Mouse (Mus musculus): ENCODE results near the gene Apoc2. TPM values are rescaled to one million over a fixed set of nuclear protein-coding genes. Genes with fewer than 3 reads are reported as not detected.

Apoc2 gene
- polyA plus RNA-seq, 2 experiments, result 1.2 TPM; not detected in 1

DNA sequence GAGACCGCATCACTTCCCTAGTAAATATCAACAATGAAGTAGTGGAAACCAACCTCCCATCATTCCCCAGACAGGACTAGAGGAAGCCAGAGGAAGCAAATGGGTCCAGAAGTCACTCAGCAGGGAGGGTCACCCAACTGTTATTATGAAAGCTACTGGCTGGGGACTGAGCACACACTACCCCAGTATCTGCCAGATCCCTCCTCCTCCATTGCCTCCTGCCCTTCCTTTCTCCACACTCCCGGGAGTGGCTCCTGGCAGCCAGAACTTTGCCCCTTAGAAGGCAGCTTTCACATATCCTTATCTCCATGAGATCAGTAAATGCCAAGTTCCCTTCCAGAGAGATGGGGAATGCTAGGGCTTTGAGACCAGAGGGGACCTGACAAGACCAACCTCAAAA is 54.3 kb downstream of the Apoc2 start:
- no peak for ATAC-seq (ENCODE audit: low FRiP score, low read depth)

DNA sequence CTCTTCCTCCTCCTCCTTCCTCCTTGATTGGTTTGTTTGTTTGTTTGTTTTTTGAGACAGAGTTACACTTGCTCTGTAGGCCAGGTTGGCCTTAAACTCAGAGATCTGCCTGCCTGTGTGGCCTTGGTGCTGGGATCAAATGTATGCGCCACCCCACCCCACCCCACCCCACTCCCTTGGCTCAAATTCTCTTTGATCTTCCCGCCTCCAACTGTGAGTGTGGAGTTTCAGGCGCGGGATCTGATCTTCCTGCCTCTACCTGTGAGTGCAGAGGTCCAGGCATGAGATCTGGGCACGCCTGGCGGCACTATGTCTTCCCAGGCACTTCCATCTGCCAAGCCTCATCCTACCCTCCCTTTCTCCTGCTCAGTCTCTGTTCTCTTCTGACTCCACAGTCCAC is 55.5 kb downstream of the Apoc2 start:
- ATAC-seq (ENCODE audit: low FRiP score, low read depth) (no peak), DNase-seq (ENCODE audit: low spot score) (no peak)
- Histone ChIP-seq H3K27ac (replicated peaks; ENCODE audit: low read depth, low read length) (no peak overlapping the region), H3K4me2 (replicated peaks; ENCODE audit: low read depth, low read length, severe bottlenecking) (no peak overlapping the region), H3K9me3 (ENCODE audit: control insufficient read depth, low read length) (no peaks in the 10 kb centered on the region), H3K4me3 (replicated peaks; ENCODE audit: low read length) (no peak overlapping the region), H3K36me3 (ENCODE audit: control insufficient read depth, insufficient read depth, low read length) (0 out of 2 replicates have a peak, but pooled peaks cover 3% of the 10 kb centered on the region), H3K4me1 (ENCODE audit: control insufficient read depth, insufficient read depth, low read length) (0 out of 2 replicates have a peak, but pooled peaks cover 2% of the 10 kb centered on the region), H3K27me3 (ENCODE audit: control insufficient read depth, insufficient read depth, low read length) (no peaks in the 10 kb centered on the region), H3K9ac (ENCODE audit: low read depth, low read length, severe bottlenecking) (no peak overlapping the region)
- WGBS, result 21% methylated on average over 6 of the region's 6 CpGs
- no peak for TF ChIP-seq POLR2A (IDR thresholded peaks at IDR 0.05; ENCODE audit: borderline replicate concordance, extremely low read depth, insufficient read depth, insufficient read length)

More for the DNA sequence above, 54.3 kb downstream of the Apoc2 start:
- Histone ChIP-seq H3K36me3 (ENCODE audit: control insufficient read depth, insufficient read depth, low read length) (0 out of 2 replicates have a peak, but pooled peaks cover 3% of the 10 kb centered on the region), H3K27ac (replicated peaks; ENCODE audit: low read depth, low read length) (no peak overlapping the region), H3K9me3 (ENCODE audit: control insufficient read depth, low read length) (no peaks in the 10 kb centered on the region), H3K4me1 (ENCODE audit: control insufficient read depth, insufficient read depth, low read length) (0 out of 2 replicates have a peak, but pooled peaks cover 2% of the 10 kb centered on the region), H3K4me2 (replicated peaks; ENCODE audit: low read depth, low read length, severe bottlenecking) (no peak overlapping the region), H3K27me3 (ENCODE audit: control insufficient read depth, insufficient read depth, low read length) (no peaks in the 10 kb centered on the region), H3K9ac (ENCODE audit: low read depth, low read length, severe bottlenecking) (no peak overlapping the region), H3K4me3 (replicated peaks; ENCODE audit: low read length) (no peak overlapping the region)
- 73% methylated on average over 2 of the region's 2 CpGs for whole genome bisulfite sequencing
- no peak for DNase-seq (ENCODE audit: low spot score)
- no peak for TF ChIP-seq POLR2A (IDR thresholded peaks at IDR 0.05; ENCODE audit: borderline replicate concordance, extremely low read depth, insufficient read depth, insufficient read length)

Other genes with a start within 250 kb of the Apoc2 start
- 34.8 and 39.8 TPM in 2 replicates for gene Mark4, start 219.1 kb downstream of the Apoc2 start, polyA plus RNA-seq (2012; rRNA removed)
- 11.5 and 13.3 TPM in 2 replicates for gene Mark4, start 219.1 kb downstream of the Apoc2 start, polyA plus RNA-seq (2014; fragmentation: Nextera tagmentation; extraction: Ambion mirVana)
- 3.5 and 4.9 TPM in 2 replicates for gene Exoc3l2, start 214.6 kb downstream of the Apoc2 start, polyA plus RNA-seq (2012; rRNA removed)
- 1.6 and 1.9 TPM in 2 replicates for gene Exoc3l2, start 214.6 kb downstream of the Apoc2 start, polyA plus RNA-seq (2014; fragmentation: Nextera tagmentation; extraction: Ambion mirVana)
- 6.2 and 8.8 TPM in 2 replicates for gene Bloc1s3, start 169.6 kb downstream of the Apoc2 start, polyA plus RNA-seq (2012; rRNA removed)
- 1.2 and 1.3 TPM in 2 replicates for gene Bloc1s3, start 169.6 kb downstream of the Apoc2 start, polyA plus RNA-seq (2014; fragmentation: Nextera tagmentation; extraction: Ambion mirVana)
- gene Trappc6a, start 169.5 kb downstream of the Apoc2 start, polyA plus RNA-seq (2012; rRNA removed), result 58.0 and 71.6 TPM in 2 replicates
- gene Trappc6a, start 169.5 kb downstream of the Apoc2 start, polyA plus RNA-seq (2014; fragmentation: Nextera tagmentation; extraction: Ambion mirVana), result 70.2 and 79.8 TPM in 2 replicates
- gene Nkpd1, start 160.1 kb downstream of the Apoc2 start, polyA plus RNA-seq (2012; rRNA removed), result 0.29 and 0.36 TPM in 2 replicates
- 0.17 and 0.22 TPM in 2 replicates for gene Nkpd1, start 160.1 kb downstream of the Apoc2 start, polyA plus RNA-seq (2014; fragmentation: Nextera tagmentation; extraction: Ambion mirVana)
- gene Ppp1r37, start 114.9 kb downstream of the Apoc2 start, polyA plus RNA-seq (2012; rRNA removed), result 84.9 and 118 TPM in 2 replicates
- gene Ppp1r37, start 114.9 kb downstream of the Apoc2 start, polyA plus RNA-seq (2014; fragmentation: Nextera tagmentation; extraction: Ambion mirVana), result 5.6 and 6.4 TPM in 2 replicates
- 2.2 and 2.7 TPM in 2 replicates for gene Zfp296, start 100.7 kb downstream of the Apoc2 start, polyA plus RNA-seq (2012; rRNA removed)
- 0.68 and 1.8 TPM in 2 replicates for gene Zfp296, start 100.7 kb downstream of the Apoc2 start, polyA plus RNA-seq (2014; fragmentation: Nextera tagmentation; extraction: Ambion mirVana)
- gene Gemin7, start 100.3 kb downstream of the Apoc2 start, polyA plus RNA-seq (2012; rRNA removed), result 70.6 and 75.8 TPM in 2 replicates
- 171 TPM in 2 replicates for gene Gemin7, start 100.3 kb downstream of the Apoc2 start, polyA plus RNA-seq (2014; fragmentation: Nextera tagmentation; extraction: Ambion mirVana)
- 174 and 235 TPM in 2 replicates for gene Clasrp, start 73.5 kb downstream of the Apoc2 start, polyA plus RNA-seq (2012; rRNA removed)
- 46.5 and 57.5 TPM in 2 replicates for gene Clasrp, start 73.5 kb downstream of the Apoc2 start, polyA plus RNA-seq (2014; fragmentation: Nextera tagmentation; extraction: Ambion mirVana)
- 13.4 and 15.7 TPM in 2 replicates for gene Relb, start 48.5 kb downstream of the Apoc2 start, polyA plus RNA-seq (2012; rRNA removed)
- gene Relb, start 48.5 kb downstream of the Apoc2 start, polyA plus RNA-seq (2014; fragmentation: Nextera tagmentation; extraction: Ambion mirVana), result 9.8 and 10.5 TPM in 2 replicates
- gene Clptm1, start 12.9 kb downstream of the Apoc2 start, polyA plus RNA-seq (2012; rRNA removed), result 68.8 and 85.9 TPM in 2 replicates
- gene Clptm1, start 12.9 kb downstream of the Apoc2 start, polyA plus RNA-seq (2014; fragmentation: Nextera tagmentation; extraction: Ambion mirVana), result 90.2 and 95.4 TPM in 2 replicates
- not detected in 2 replicates for gene Gm44805, start 3.5 kb upstream of the Apoc2 start, polyA plus RNA-seq (2012; rRNA removed)
- not detected in 2 replicates for gene Gm44805, start 3.5 kb upstream of the Apoc2 start, polyA plus RNA-seq (2014; fragmentation: Nextera tagmentation; extraction: Ambion mirVana)
- gene Apoc4, start 3.5 kb upstream of the Apoc2 start, polyA plus RNA-seq (2012; rRNA removed), result 0.14 TPM in 1 of 2 replicates, not detected in the other
- not detected in 2 replicates for gene Apoc4, start 3.5 kb upstream of the Apoc2 start, polyA plus RNA-seq (2014; fragmentation: Nextera tagmentation; extraction: Ambion mirVana)
- gene Apoc1, start 14.7 kb upstream of the Apoc2 start, polyA plus RNA-seq (2012; rRNA removed), result 9.1 and 16.4 TPM in 2 replicates
- gene Apoc1, start 14.7 kb upstream of the Apoc2 start, polyA plus RNA-seq (2014; fragmentation: Nextera tagmentation; extraction: Ambion mirVana), result 30.7 and 36.5 TPM in 2 replicates
- gene Apoe, start 21.2 kb upstream of the Apoc2 start, polyA plus RNA-seq (2012; rRNA removed), result 365 and 376 TPM in 2 replicates
- gene Apoe, start 21.2 kb upstream of the Apoc2 start, polyA plus RNA-seq (2014; fragmentation: Nextera tagmentation; extraction: Ambion mirVana), result 413 and 469 TPM in 2 replicates
- 101 and 123 TPM in 2 replicates for gene Tomm40, start 37.5 kb upstream of the Apoc2 start, polyA plus RNA-seq (2012; rRNA removed)
- gene Tomm40, start 37.5 kb upstream of the Apoc2 start, polyA plus RNA-seq (2014; fragmentation: Nextera tagmentation; extraction: Ambion mirVana), result 124 and 129 TPM in 2 replicates
- gene Nectin2, start 72.5 kb upstream of the Apoc2 start, polyA plus RNA-seq (2012; rRNA removed), result 58.9 and 72.1 TPM in 2 replicates
- 71.3 and 80.8 TPM in 2 replicates for gene Nectin2, start 72.5 kb upstream of the Apoc2 start, polyA plus RNA-seq (2014; fragmentation: Nextera tagmentation; extraction: Ambion mirVana)
- gene Bcam, start 93.1 kb upstream of the Apoc2 start, polyA plus RNA-seq (2012; rRNA removed), result 94.3 and 108 TPM in 2 replicates
- 114 and 116 TPM in 2 replicates for gene Bcam, start 93.1 kb upstream of the Apoc2 start, polyA plus RNA-seq (2014; fragmentation: Nextera tagmentation; extraction: Ambion mirVana)
- gene Cblc, start 118.9 kb upstream of the Apoc2 start, polyA plus RNA-seq (2012; rRNA removed), result 5.2 and 5.9 TPM in 2 replicates
- 7.5 and 8.6 TPM in 2 replicates for gene Cblc, start 118.9 kb upstream of the Apoc2 start, polyA plus RNA-seq (2014; fragmentation: Nextera tagmentation; extraction: Ambion mirVana)
- 5.5 and 7.6 TPM in 2 replicates for gene Bcl3, start 144.8 kb upstream of the Apoc2 start, polyA plus RNA-seq (2012; rRNA removed)
- 3.1 and 4.7 TPM in 2 replicates for gene Bcl3, start 144.8 kb upstream of the Apoc2 start, polyA plus RNA-seq (2014; fragmentation: Nextera tagmentation; extraction: Ambion mirVana)
- 0.12 and 0.13 TPM in 2 replicates for gene Gm19345, start 174.1 kb upstream of the Apoc2 start, polyA plus RNA-seq (2012; rRNA removed)
- gene Gm19345, start 174.1 kb upstream of the Apoc2 start, polyA plus RNA-seq (2014; fragmentation: Nextera tagmentation; extraction: Ambion mirVana), result not detected in 2 replicates
- gene Ceacam16, start 183.4 kb upstream of the Apoc2 start, polyA plus RNA-seq (2012; rRNA removed), result 0.11 and 0.18 TPM in 2 replicates
- gene Ceacam16, start 183.4 kb upstream of the Apoc2 start, polyA plus RNA-seq (2014; fragmentation: Nextera tagmentation; extraction: Ambion mirVana), result not detected in 2 replicates
- 2.1 and 2.2 TPM in 2 replicates for gene Ceacam19, start 210.0 kb upstream of the Apoc2 start, polyA plus RNA-seq (2012; rRNA removed)
- gene Ceacam19, start 210.0 kb upstream of the Apoc2 start, polyA plus RNA-seq (2014; fragmentation: Nextera tagmentation; extraction: Ambion mirVana), result 3.4 and 4.9 TPM in 2 replicates
- gene Pvr, start 243.2 kb upstream of the Apoc2 start, polyA plus RNA-seq (2012; rRNA removed), result 17.2 and 18.2 TPM in 2 replicates
- gene Pvr, start 243.2 kb upstream of the Apoc2 start, polyA plus RNA-seq (2014; fragmentation: Nextera tagmentation; extraction: Ambion mirVana), result 7.7 and 9.4 TPM in 2 replicates